Mouse (Mus musculus): Measurements from ENCODE around the gene Drd3. TPM values are rescaled to one million over a fixed set of nuclear protein-coding genes. Genes with fewer than 3 reads are reported as not detected.

The Drd3 gene
- polyA plus RNA-seq, 1 experiment from 2014 or later = 0.27 TPM

DNA sequence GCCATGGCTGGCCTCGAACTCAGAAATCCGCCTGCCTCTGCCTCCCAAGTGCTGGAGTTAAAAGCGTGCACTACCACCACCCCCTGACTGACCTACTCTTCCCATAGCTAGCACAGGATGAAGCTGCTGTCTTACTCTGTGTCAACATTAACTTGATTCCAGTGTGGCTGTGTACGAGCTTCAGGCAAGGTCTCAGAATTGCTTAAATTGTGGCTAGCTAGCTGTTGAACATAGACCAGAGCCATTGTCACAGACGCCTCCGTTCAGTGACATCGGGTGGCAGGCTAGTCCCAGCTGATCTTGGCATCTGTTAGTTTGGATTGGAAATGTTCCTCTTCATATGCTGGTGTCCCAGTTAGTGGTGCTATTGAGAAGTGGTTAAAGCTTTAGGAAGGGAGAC is 42.5 kb upstream of the Drd3 start:
- 90% methylated on average over 7 of the region's 7 CpGs for WGBS
- DNase-seq (ENCODE audit: low spot score) = no peak
- Histone ChIP-seq H3K27me3 (ENCODE audit: control insufficient read depth, insufficient read depth, low read length) (no peaks in the 10 kb centered on the region), H3K4me1 (replicated peaks; ENCODE audit: control insufficient read depth, insufficient read depth) (no peaks in the 10 kb centered on the region), H3K4me3 (ENCODE audit: low read depth, low read length) (no peak overlapping the region), H3K27ac (replicated peaks) (no peak overlapping the region), H3K9ac (ENCODE audit: low read length) (no peak overlapping the region), H3K4me2 (replicated peaks; ENCODE audit: low read depth) (no peak overlapping the region), H3K36me3 (ENCODE audit: control insufficient read depth, insufficient read depth, low read length) (no peaks in the 10 kb centered on the region), H3K9me3 (ENCODE audit: control insufficient read depth, low read length) (no peaks in the 10 kb centered on the region)
- ATAC-seq (ENCODE audit: low FRiP score, low TSS enrichment) = no peak
- no peak for TF ChIP-seq EP300 (optimal IDR thresholded peaks at IDR 0.05)
- TF ChIP-seq CTCF (IDR thresholded peaks at IDR 0.05; ENCODE audit: low read depth) = no peak

DNA sequence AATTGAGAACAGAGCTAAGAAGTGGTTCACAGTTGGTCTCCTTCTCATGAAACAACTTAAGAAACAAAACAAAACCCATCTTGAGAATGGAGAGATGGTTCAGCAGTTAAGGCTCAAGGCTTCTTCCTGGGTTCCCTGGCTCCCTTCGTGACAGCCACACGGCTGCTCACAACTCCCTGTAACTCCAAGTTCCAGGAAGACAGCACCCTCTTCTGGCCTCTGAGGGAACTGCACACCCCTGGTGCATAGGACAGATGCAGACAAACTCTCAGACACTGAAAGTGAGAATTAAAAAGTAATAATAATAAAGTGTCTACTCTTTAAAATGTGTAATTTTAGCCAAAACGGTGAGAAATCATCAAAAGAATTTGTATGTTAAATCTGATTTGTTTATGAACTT is 29.4 kb upstream of the Drd3 start:
- Histone ChIP-seq H3K9ac (ENCODE audit: low read length) (no peak overlapping the region), H3K27me3 (ENCODE audit: control insufficient read depth, insufficient read depth, low read length) (no peaks in the 10 kb centered on the region), H3K27ac (replicated peaks) (no peak overlapping the region), H3K4me3 (ENCODE audit: low read depth, low read length) (no peak overlapping the region), H3K4me2 (replicated peaks; ENCODE audit: low read depth) (no peak overlapping the region), H3K9me3 (ENCODE audit: control insufficient read depth, low read length) (no peaks in the 10 kb centered on the region), H3K36me3 (ENCODE audit: control insufficient read depth, insufficient read depth, low read length) (no peaks in the 10 kb centered on the region), H3K4me1 (replicated peaks; ENCODE audit: control insufficient read depth, insufficient read depth) (no peaks in the 10 kb centered on the region)
- 68% methylated on average over 3 of the region's 3 CpGs for WGBS
- ATAC-seq (ENCODE audit: low FRiP score, low TSS enrichment) (no peak), DNase-seq (ENCODE audit: low spot score) (no peak)
- TF ChIP-seq CTCF (IDR thresholded peaks at IDR 0.05; ENCODE audit: low read depth) = peak; percentile 43
- TF ChIP-seq EP300 (optimal IDR thresholded peaks at IDR 0.05) = no peak

DNA sequence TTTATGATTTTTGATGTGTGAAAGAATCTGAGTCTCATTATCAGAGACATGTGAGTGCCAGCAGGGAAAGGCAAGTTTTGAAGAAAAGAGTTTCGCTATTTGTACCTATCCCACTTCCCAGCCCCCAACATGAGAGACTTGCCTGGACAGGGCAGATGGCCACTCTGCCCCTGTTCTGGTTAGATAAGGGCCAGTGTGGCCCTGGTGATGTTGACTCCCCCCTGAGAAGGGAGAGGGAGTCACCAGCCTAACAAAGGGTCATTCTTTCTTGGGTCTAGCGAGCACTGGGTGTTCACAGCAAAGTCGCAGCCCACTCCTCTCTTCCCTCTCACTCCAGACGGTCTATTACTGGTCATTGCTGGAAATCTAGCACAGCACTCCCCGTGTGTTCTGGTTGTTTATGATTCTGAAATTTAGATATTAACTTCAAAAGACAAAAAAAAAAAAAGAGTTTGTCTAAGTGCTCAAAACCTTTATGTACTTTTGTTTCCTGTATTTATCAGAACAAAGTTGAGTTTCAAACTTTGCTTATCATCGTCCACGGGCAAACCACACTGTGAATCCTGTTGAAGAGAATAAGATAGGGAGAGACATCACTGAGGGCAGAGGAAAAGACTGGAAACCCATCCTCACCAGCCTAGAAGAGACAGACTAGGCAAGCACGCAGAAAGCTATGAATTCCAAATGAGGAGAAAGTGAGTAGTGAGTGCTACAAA is 24.2 kb upstream of the Drd3 start:
- ATAC-seq (ENCODE audit: low FRiP score, low TSS enrichment) (no peak), DNase-seq (ENCODE audit: low spot score) (no peak)
- Histone ChIP-seq H3K36me3 (ENCODE audit: control insufficient read depth, insufficient read depth, low read length) (no peaks in the 10 kb centered on the region), H3K4me1 (replicated peaks; ENCODE audit: control insufficient read depth, insufficient read depth) (no peaks in the 10 kb centered on the region), H3K27me3 (ENCODE audit: control insufficient read depth, insufficient read depth, low read length) (no peaks in the 10 kb centered on the region), H3K27ac (replicated peaks) (no peak overlapping the region), H3K4me3 (ENCODE audit: low read depth, low read length) (no peak overlapping the region), H3K9ac (ENCODE audit: low read length) (no peak overlapping the region), H3K4me2 (replicated peaks; ENCODE audit: low read depth) (no peak overlapping the region), H3K9me3 (ENCODE audit: control insufficient read depth, low read length) (no peaks in the 10 kb centered on the region)
- WGBS = 82% methylated on average over 8 of the region's 8 CpGs
- TF ChIP-seq EP300 (optimal IDR thresholded peaks at IDR 0.05) (no peak), CTCF (IDR thresholded peaks at IDR 0.05; ENCODE audit: low read depth) (no peak)

DNA sequence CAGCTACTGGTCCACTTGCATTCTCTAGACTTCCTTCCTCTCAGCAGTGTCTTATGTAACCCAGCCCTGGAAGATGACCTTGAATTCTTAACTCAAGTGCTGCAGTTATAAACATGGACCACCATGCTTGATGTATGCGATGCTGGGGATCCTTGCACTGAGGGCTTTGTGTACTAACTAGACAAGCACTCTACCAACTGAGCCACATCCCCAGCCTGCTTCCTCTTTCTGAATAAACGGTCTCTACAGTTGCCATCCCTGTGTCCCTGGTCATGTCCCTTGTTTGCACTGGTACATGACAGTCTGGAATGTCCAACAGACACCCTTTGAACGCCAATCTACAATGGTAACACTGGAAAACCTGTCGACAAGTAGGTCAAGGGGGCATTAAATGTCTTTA is 23.5 kb upstream of the Drd3 start:
- Histone ChIP-seq H3K9ac (ENCODE audit: low read length) (no peak overlapping the region), H3K36me3 (ENCODE audit: control insufficient read depth, insufficient read depth, low read length) (no peaks in the 10 kb centered on the region), H3K27ac (replicated peaks) (no peak overlapping the region), H3K4me3 (ENCODE audit: low read depth, low read length) (no peak overlapping the region), H3K9me3 (ENCODE audit: control insufficient read depth, low read length) (no peaks in the 10 kb centered on the region), H3K27me3 (ENCODE audit: control insufficient read depth, insufficient read depth, low read length) (no peaks in the 10 kb centered on the region), H3K4me2 (replicated peaks; ENCODE audit: low read depth) (no peak overlapping the region), H3K4me1 (replicated peaks; ENCODE audit: control insufficient read depth, insufficient read depth) (no peaks in the 10 kb centered on the region)
- ATAC-seq (ENCODE audit: low FRiP score, low TSS enrichment) (no peak), DNase-seq (ENCODE audit: low spot score) (no peak)
- 55% methylated on average over 4 of the region's 4 CpGs for WGBS
- TF ChIP-seq CTCF (IDR thresholded peaks at IDR 0.05; ENCODE audit: low read depth) (no peak), EP300 (optimal IDR thresholded peaks at IDR 0.05) (no peak)

DNA sequence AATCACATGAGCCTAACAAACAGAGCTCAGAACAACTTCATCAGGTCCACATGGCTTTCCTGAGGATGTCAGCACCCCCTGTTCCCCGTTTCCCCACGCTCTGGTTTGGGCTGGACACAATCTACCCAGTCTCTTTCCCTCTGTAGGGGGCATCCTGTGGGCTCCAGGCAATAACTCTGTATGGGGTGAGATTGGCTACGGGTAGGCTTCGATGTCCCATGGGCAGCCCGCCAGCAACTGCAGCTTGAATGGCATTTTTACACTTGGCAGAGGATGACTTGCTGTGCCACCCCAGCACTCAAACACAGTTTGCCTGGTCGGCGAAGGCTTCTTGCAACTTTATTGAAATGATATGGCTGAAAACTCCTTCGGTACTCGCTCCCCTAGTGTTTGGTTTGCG is 21.3 kb upstream of the Drd3 start:
- TF ChIP-seq EP300 (optimal IDR thresholded peaks at IDR 0.05) (no peak), CTCF (IDR thresholded peaks at IDR 0.05; ENCODE audit: low read depth) (no peak)
- no peak for DNase-seq (ENCODE audit: low spot score)
- WGBS = 86% methylated on average over 10 of the region's 10 CpGs
- Histone ChIP-seq H3K9ac (ENCODE audit: low read length) (no peak overlapping the region), H3K27me3 (ENCODE audit: control insufficient read depth, insufficient read depth, low read length) (no peaks in the 10 kb centered on the region), H3K36me3 (ENCODE audit: control insufficient read depth, insufficient read depth, low read length) (no peaks in the 10 kb centered on the region), H3K4me2 (replicated peaks; ENCODE audit: low read depth) (no peak overlapping the region), H3K27ac (replicated peaks) (no peak overlapping the region), H3K9me3 (ENCODE audit: control insufficient read depth, low read length) (no peaks in the 10 kb centered on the region), H3K4me1 (replicated peaks; ENCODE audit: control insufficient read depth, insufficient read depth) (no peaks in the 10 kb centered on the region), H3K4me3 (ENCODE audit: low read depth, low read length) (no peak overlapping the region)
- no peak for ATAC-seq (ENCODE audit: low FRiP score, low TSS enrichment)

DNA sequence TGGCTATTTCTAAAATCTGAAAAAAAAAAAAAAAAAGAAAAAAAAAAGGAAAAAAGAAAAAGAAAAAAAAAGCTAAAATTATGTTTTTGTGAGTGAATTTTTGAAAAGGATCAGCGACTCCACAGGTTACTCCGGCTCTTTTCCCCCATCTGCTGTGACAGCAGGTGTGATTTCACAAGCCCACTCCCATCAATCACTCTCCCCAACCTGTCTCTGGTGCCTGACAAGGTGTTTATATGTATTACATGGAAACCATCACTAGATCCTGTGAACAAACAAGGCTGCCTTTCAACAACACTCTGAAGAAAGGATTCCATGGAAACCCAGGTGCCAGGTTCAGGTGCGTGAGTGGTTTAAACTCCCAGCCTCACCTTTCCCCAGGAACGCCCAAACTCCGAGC is 20.9 kb upstream of the Drd3 start:
- H3K36me3 ChIP-seq (ENCODE audit: control insufficient read depth, insufficient read depth, low read length) = no peaks in the 10 kb centered on the region
- DNase-seq (ENCODE audit: low spot score) (no peak), ATAC-seq (ENCODE audit: low FRiP score, low TSS enrichment) (no peak)
- H3K27ac ChIP-seq (replicated peaks) = no peak overlapping the region
- no peaks in the 10 kb centered on the region for H3K27me3 ChIP-seq (ENCODE audit: control insufficient read depth, insufficient read depth, low read length)
- no peak overlapping the region for H3K9ac ChIP-seq (ENCODE audit: low read length)
- no peaks in the 10 kb centered on the region for H3K9me3 ChIP-seq (ENCODE audit: control insufficient read depth, low read length)
- H3K4me1 ChIP-seq (replicated peaks; ENCODE audit: control insufficient read depth, insufficient read depth) = no peaks in the 10 kb centered on the region
- 59% methylated on average over 5 of the region's 5 CpGs for WGBS
- no peak overlapping the region for H3K4me3 ChIP-seq (ENCODE audit: low read depth, low read length)
- no peak overlapping the region for H3K4me2 ChIP-seq (replicated peaks; ENCODE audit: low read depth)
- TF ChIP-seq EP300 (optimal IDR thresholded peaks at IDR 0.05) = no peak
- TF ChIP-seq CTCF (IDR thresholded peaks at IDR 0.05; ENCODE audit: low read depth) = no peak

Data from stomach, postnatal 0 days (tissue).